Mouse (Mus musculus) heart, postnatal 0 days (tissue): ENCODE data around the gene Gm13030.

Experiments used
- CTCF ChIP-seq: IDR thresholded peaks from 2 replicates; pipeline ENCODE4 v1.5.1; 2016; ENCODE audit warnings: antibody characterized with exemption, control low read depth, low read depth
- EP300 ChIP-seq: IDR thresholded peaks from 2 replicates; pipeline ENCODE4 v1.6.1; 2016; ENCODE audit warnings: antibody characterized with exemption, low read depth

GRCm38 (mm10) chr4:138868666-138869065 lies 5.1 kb downstream of the Gm13030 start:
- no peak for TF ChIP-seq CTCF
- no peak for TF ChIP-seq EP300
